Mouse (Mus musculus): ENCODE data around the gene Sema3c.

Gene Sema3c

GRCm38 (mm10) chr5:17776571-17776970 is 202.5 kb downstream of the Sema3c start:
- peak; percentile 62 for DNase-seq (ENCODE audit: low read depth, low spot score)

Data from telencephalon, adult 2 months (tissue).